Mouse (Mus musculus): Measurements from ENCODE around the gene Wwtr1.
A peak's percentile ranks its signal among the peaks of the same experiment; 100 is the strongest.

The Wwtr1 gene

GRCm38 (mm10) chr3:57575660-57576055 lies at the start of gene Wwtr1:
Gene Wwtr1, minus strand, starts transcription at chr3:57575910.
- peak; percentile 83 for DNase-seq

GRCm38 (mm10) chr3:57619718-57620117 lies 44.0 kb upstream of the Wwtr1 start:
- no peak for DNase-seq

- DNase-seq, result no peak
Observed at GRCm38 (mm10) chr3:57615652-57616051, 39.9 kb upstream of the Wwtr1 start.

- no peak for DNase-seq
Observed at GRCm38 (mm10) chr3:57612430-57612997, 36.8 kb upstream of the Wwtr1 start.

- no peak for DNase-seq
Observed at GRCm38 (mm10) chr3:57611776-57612175, 36.1 kb upstream of the Wwtr1 start.

- DNase-seq, result no peak
Observed at GRCm38 (mm10) chr3:57604618-57605015, 28.9 kb upstream of the Wwtr1 start.

GRCm38 (mm10) chr3:57603891-57604617 lies 28.3 kb upstream of the Wwtr1 start:
- no peak for DNase-seq

GRCm38 (mm10) chr3:57602610-57603009 lies 26.9 kb upstream of the Wwtr1 start:
- DNase-seq, result no peak

GRCm38 (mm10) chr3:57596566-57596965 lies 20.9 kb upstream of the Wwtr1 start:
- no peak for DNase-seq

GRCm38 (mm10) chr3:57595506-57595905 lies 19.8 kb upstream of the Wwtr1 start:
- no peak for DNase-seq

- no peak for DNase-seq
Observed at GRCm38 (mm10) chr3:57585967-57586366, 10.3 kb upstream of the Wwtr1 start.

GRCm38 (mm10) chr3:57583533-57583932 lies 7.8 kb upstream of the Wwtr1 start:
- no peak for DNase-seq

GRCm38 (mm10) chr3:57580426-57581195 lies 4.9 kb upstream of the Wwtr1 start:
- DNase-seq, result no peak

GRCm38 (mm10) chr3:57576056-57576824 lies 530 bp upstream of the Wwtr1 start:
- peak; percentile 25 for DNase-seq

GRCm38 (mm10) chr3:57574885-57575659 lies 638 bp downstream of the Wwtr1 start:
- peak; percentile 43 for DNase-seq

GRCm38 (mm10) chr3:57573898-57574570 lies 1.7 kb downstream of the Wwtr1 start:
- DNase-seq, result no peak

GRCm38 (mm10) chr3:57572331-57572975 lies 3.3 kb downstream of the Wwtr1 start:
- DNase-seq, result no peak

GRCm38 (mm10) chr3:57566655-57567054 lies 9.1 kb downstream of the Wwtr1 start:
- DNase-seq, result no peak

GRCm38 (mm10) chr3:57563627-57564026 lies 12.1 kb downstream of the Wwtr1 start:
- no peak for DNase-seq

- DNase-seq, result no peak
Observed at GRCm38 (mm10) chr3:57562996-57563506, 12.7 kb downstream of the Wwtr1 start.

- DNase-seq, result no peak
Observed at GRCm38 (mm10) chr3:57558761-57559160, 16.9 kb downstream of the Wwtr1 start.

Data from liver (tissue).